19 mouse cellular contexts compared by ENCODE assay signal in genomic region chr7:30993986-30994385, GRCm38 (mm10). TPM values are rescaled to one million over a fixed set of nuclear protein-coding genes. Genes with fewer than 3 reads are reported as not detected.
"Had no signal": no experiment of that assay in that cellular context is flagged by ENCODE, and none has a peak within 500 bp of the region (broad histone marks: within the 10 kb centered on the region; RNA-seq: fewer than 3 reads in every experiment).

No protein-coding gene starts in this region.

- H3K27ac ChIP-seq: kidney, embryonic 15.5 days; left cerebral cortex, adult 2 months; liver, embryonic 14.5 days; midbrain, embryonic 10.5 days; midbrain, embryonic 15.5 days; neural tube, embryonic 13.5 days had no signal

- DNase-seq: kidney, postnatal 14 days; lung, adult 18-20 months; lung, postnatal 36 days; retina, postnatal 1 day; right cerebral cortex, postnatal 4 days; spleen, adult 18-20 months; thymus, adult 18-20 months; thymus, postnatal 14 days had no signal

- H3K27me3 ChIP-seq: kidney, embryonic 15.5 days; midbrain, embryonic 15.5 days; neural tube, embryonic 13.5 days had no signal

- H3K4me3 ChIP-seq: kidney, embryonic 15.5 days; left cerebral cortex, adult 2 months; midbrain, embryonic 10.5 days; midbrain, embryonic 15.5 days; neural tube, embryonic 13.5 days had no signal

- ATAC-seq: midbrain, embryonic 15.5 days had no signal

- H3K4me2 ChIP-seq: kidney, embryonic 15.5 days; midbrain, embryonic 15.5 days; neural tube, embryonic 13.5 days had no signal

- H3K9me3 ChIP-seq: midbrain, embryonic 15.5 days; neural tube, embryonic 13.5 days had no signal

- H3K4me1 ChIP-seq: kidney, embryonic 15.5 days; midbrain, embryonic 10.5 days; midbrain, embryonic 15.5 days; neural tube, embryonic 13.5 days had no signal

- H3K36me3 ChIP-seq: kidney, embryonic 15.5 days; midbrain, embryonic 10.5 days; midbrain, embryonic 15.5 days; neural tube, embryonic 13.5 days had no signal

- H3K9ac ChIP-seq: kidney, embryonic 15.5 days; liver, embryonic 14.5 days; midbrain, embryonic 15.5 days; neural tube, embryonic 13.5 days had no signal

RNA-seq across cellular contexts. Expression of gene Hamp, which starts 50.2 kb away (rescaled TPM):
- total RNA-seq: layer of hippocampus, postnatal 25 days; left cerebral cortex, adult 2 months; left cerebral cortex, postnatal 14 days had no signal
- polyA plus RNA-seq: kidney, embryonic 15.5 days; limb, embryonic 11.5 days; lung, embryonic 16.5 days; midbrain, embryonic 10.5 days; midbrain, embryonic 15.5 days; neural tube, embryonic 13.5 days; stomach, embryonic 14.5 days had no signal
